Mouse (Mus musculus): ENCODE data around the gene Dedd2.

Dedd2 gene

GRCm38 (mm10) chr7:25196107-25196506, 24.3 kb downstream of the Dedd2 start:
- H3K4me1 ChIP-seq (replicated peaks; ENCODE audit: low read depth, low read length) = peaks cover 53% of the 10 kb centered on the region
- H3K4me3 ChIP-seq (replicated peaks; ENCODE audit: low read length) = no peak overlapping the region
- no peaks in the 10 kb centered on the region for H3K9me3 ChIP-seq (ENCODE audit: low read length)
- H3K36me3 ChIP-seq (ENCODE audit: insufficient read depth, low read length) = peaks cover 5% of the 10 kb centered on the region; the same call in 1 of the 2 replicates
- TF ChIP-seq CTCF (conservative IDR thresholded peaks at IDR 0.05; ENCODE audit: low read length) = no peak
- no peak for TF ChIP-seq POU5F1 (IDR thresholded peaks at IDR 0.05; ENCODE audit: borderline replicate concordance, low read length)
- no peak for TF ChIP-seq NANOG (IDR thresholded peaks at IDR 0.05; ENCODE audit: borderline replicate concordance, low read length)
- H3K27me3 ChIP-seq (ENCODE audit: insufficient read depth, low read length) = no peaks in the 10 kb centered on the region

- TF ChIP-seq POU5F1 (IDR thresholded peaks at IDR 0.05; ENCODE audit: borderline replicate concordance, low read length) (no peak), CTCF (conservative IDR thresholded peaks at IDR 0.05; ENCODE audit: low read length) (no peak), NANOG (IDR thresholded peaks at IDR 0.05; ENCODE audit: borderline replicate concordance, low read length) (no peak)
- no peaks in the 10 kb centered on the region for H3K9me3 ChIP-seq (ENCODE audit: low read length)
- peaks cover 53% of the 10 kb centered on the region for H3K4me1 ChIP-seq (replicated peaks; ENCODE audit: low read depth, low read length)
- no peaks in the 10 kb centered on the region for H3K36me3 ChIP-seq (ENCODE audit: insufficient read depth, low read length)
- no peak overlapping the region for H3K4me3 ChIP-seq (replicated peaks; ENCODE audit: low read length)
- H3K27me3 ChIP-seq (ENCODE audit: insufficient read depth, low read length) = no peaks in the 10 kb centered on the region
Measured at GRCm38 (mm10) chr7:25195148-25195547, 25.3 kb downstream of the Dedd2 start.

GRCm38 (mm10) chr7:25192110-25192509, 28.3 kb downstream of the Dedd2 start:
- TF ChIP-seq NANOG (IDR thresholded peaks at IDR 0.05; ENCODE audit: borderline replicate concordance, low read length) = no peak
- no peak for TF ChIP-seq POU5F1 (IDR thresholded peaks at IDR 0.05; ENCODE audit: borderline replicate concordance, low read length)
- TF ChIP-seq CTCF (conservative IDR thresholded peaks at IDR 0.05; ENCODE audit: low read length) = no peak
- Histone ChIP-seq H3K4me1 (replicated peaks; ENCODE audit: low read depth, low read length) (peaks cover 66% of the 10 kb centered on the region), H3K36me3 (ENCODE audit: insufficient read depth, low read length) (no peaks in the 10 kb centered on the region), H3K9me3 (ENCODE audit: low read length) (no peaks in the 10 kb centered on the region), H3K27me3 (ENCODE audit: insufficient read depth, low read length) (no peaks in the 10 kb centered on the region), H3K4me3 (replicated peaks; ENCODE audit: low read length) (no peak overlapping the region; the same call in 1 of the 2 replicates)

GRCm38 (mm10) chr7:25190806-25191205, 29.6 kb downstream of the Dedd2 start:
- TF ChIP-seq CTCF (conservative IDR thresholded peaks at IDR 0.05; ENCODE audit: low read length) (no peak), POU5F1 (IDR thresholded peaks at IDR 0.05; ENCODE audit: borderline replicate concordance, low read length) (no peak), NANOG (IDR thresholded peaks at IDR 0.05; ENCODE audit: borderline replicate concordance, low read length) (no peak)
- Histone ChIP-seq H3K4me1 (replicated peaks; ENCODE audit: low read depth, low read length) (peaks cover 62% of the 10 kb centered on the region), H3K27me3 (ENCODE audit: insufficient read depth, low read length) (no peaks in the 10 kb centered on the region), H3K4me3 (replicated peaks; ENCODE audit: low read length) (peak overlapping the region; percentile 20; the same call in 1 of the 2 replicates), H3K36me3 (ENCODE audit: insufficient read depth, low read length) (no peaks in the 10 kb centered on the region), H3K9me3 (ENCODE audit: low read length) (no peaks in the 10 kb centered on the region)

- H3K4me1 ChIP-seq (replicated peaks; ENCODE audit: low read depth, low read length) = peaks cover 48% of the 10 kb centered on the region
- no peaks in the 10 kb centered on the region for H3K9me3 ChIP-seq (ENCODE audit: low read length)
- peak overlapping the region; percentile 53 for H3K4me3 ChIP-seq (replicated peaks; ENCODE audit: low read length)
- no peak for TF ChIP-seq POU5F1 (IDR thresholded peaks at IDR 0.05; ENCODE audit: borderline replicate concordance, low read length)
- no peak for TF ChIP-seq NANOG (IDR thresholded peaks at IDR 0.05; ENCODE audit: borderline replicate concordance, low read length)
- peak; percentile 77 for TF ChIP-seq CTCF (conservative IDR thresholded peaks at IDR 0.05; ENCODE audit: low read length)
- peaks cover 10% of the 10 kb centered on the region for H3K27me3 ChIP-seq (ENCODE audit: insufficient read depth, low read length)
- H3K36me3 ChIP-seq (ENCODE audit: insufficient read depth, low read length) = no peaks in the 10 kb centered on the region
Measured at GRCm38 (mm10) chr7:25187662-25188650, 32.5 kb downstream of the Dedd2 start.

- no peaks in the 10 kb centered on the region for H3K9me3 ChIP-seq (ENCODE audit: low read length)
- no peak for TF ChIP-seq CTCF (conservative IDR thresholded peaks at IDR 0.05; ENCODE audit: low read length)
- TF ChIP-seq POU5F1 (IDR thresholded peaks at IDR 0.05; ENCODE audit: borderline replicate concordance, low read length) = no peak
- TF ChIP-seq NANOG (IDR thresholded peaks at IDR 0.05; ENCODE audit: borderline replicate concordance, low read length) = no peak
- no peak overlapping the region for H3K4me3 ChIP-seq (replicated peaks; ENCODE audit: low read length)
Measured at GRCm38 (mm10) chr7:25184091-25184490, 36.3 kb downstream of the Dedd2 start.

GRCm38 (mm10) chr7:25181814-25182213, 38.6 kb downstream of the Dedd2 start:
- H3K36me3 ChIP-seq (ENCODE audit: insufficient read depth, low read length) = no peaks in the 10 kb centered on the region
- TF ChIP-seq CTCF (conservative IDR thresholded peaks at IDR 0.05; ENCODE audit: low read length) = no peak
- no peak for TF ChIP-seq NANOG (IDR thresholded peaks at IDR 0.05; ENCODE audit: borderline replicate concordance, low read length)
- TF ChIP-seq POU5F1 (IDR thresholded peaks at IDR 0.05; ENCODE audit: borderline replicate concordance, low read length) = no peak
- no peaks in the 10 kb centered on the region for H3K9me3 ChIP-seq (ENCODE audit: low read length)
- H3K4me3 ChIP-seq (replicated peaks; ENCODE audit: low read length) = peak overlapping the region; percentile 35
- H3K27me3 ChIP-seq (ENCODE audit: insufficient read depth, low read length) = peaks cover 66% of the 10 kb centered on the region
- H3K4me1 ChIP-seq (replicated peaks; ENCODE audit: low read depth, low read length) = peaks cover 28% of the 10 kb centered on the region

More at GRCm38 (mm10) chr7:25184091-25184490, 36.3 kb downstream of the Dedd2 start:
- H3K36me3 ChIP-seq (ENCODE audit: insufficient read depth, low read length) = no peaks in the 10 kb centered on the region
- peaks cover 43% of the 10 kb centered on the region for H3K27me3 ChIP-seq (ENCODE audit: insufficient read depth, low read length)
- peaks cover 38% of the 10 kb centered on the region for H3K4me1 ChIP-seq (replicated peaks; ENCODE audit: low read depth, low read length)

GRCm38 (mm10) chr7:25181331-25181790, 39.1 kb downstream of the Dedd2 start:
- Histone ChIP-seq H3K36me3 (ENCODE audit: insufficient read depth, low read length) (no peaks in the 10 kb centered on the region), H3K27me3 (ENCODE audit: insufficient read depth, low read length) (peaks cover 71% of the 10 kb centered on the region), H3K9me3 (ENCODE audit: low read length) (no peaks in the 10 kb centered on the region), H3K4me3 (replicated peaks; ENCODE audit: low read length) (peak overlapping the region; percentile 35), H3K4me1 (replicated peaks; ENCODE audit: low read depth, low read length) (peaks cover 28% of the 10 kb centered on the region)
- peak; percentile 31 for TF ChIP-seq CTCF (conservative IDR thresholded peaks at IDR 0.05; ENCODE audit: low read length)
- TF ChIP-seq POU5F1 (IDR thresholded peaks at IDR 0.05; ENCODE audit: borderline replicate concordance, low read length) = no peak
